Mouse (Mus musculus) left cerebral cortex, adult 2 months (tissue): ENCODE measurements around the gene Nid1. TPM values are rescaled to one million over a fixed set of nuclear protein-coding genes. Genes with fewer than 3 reads are reported as not detected.
A peak's percentile ranks its signal among the peaks of the same experiment; 100 is the strongest.

ENCODE experiments used
- DNase-seq, 2 experiments: peaks; one replicate each; pipeline ENCODE4 v3.0.0; 2021 to 2022; ENCODE audit warnings: low spot score in 2 of 2, mixed read lengths in 1 of 2; ENCODE audit errors: extremely low spot score in 1 of 2
- H3K27ac ChIP-seq: fragments of 200-600 bp; 2 replicates; pipeline ENCODE4 v1.8.1; 2022
- H3K4me3 ChIP-seq: fragments of 200-600 bp; 2 replicates; pipeline ENCODE4 v1.8.1; 2022
- CTCF ChIP-seq: fragments of 200-600 bp; IDR thresholded peaks from 2 replicates; pipeline ENCODE4 v1.8.1; 2022; ENCODE audit warnings: antibody characterized with exemption, mild to moderate bottlenecking, moderate library complexity
- intact Hi-C: fragments of 180-260 bp; cut with DNase I; formaldehyde crosslinking; loops from one replicate; pipeline ENCODE4 v1.15.1; 2025
- total RNA-seq, 2 experiments: library from RNA; stranded (reverse); gene quantifications; 2 replicates each; pipeline ENCODE4 v1.2.3; 2021

The Nid1 gene
- total RNA-seq, 2 experiments from 2014 or later = 4.7 to 6.3 TPM

DNA sequence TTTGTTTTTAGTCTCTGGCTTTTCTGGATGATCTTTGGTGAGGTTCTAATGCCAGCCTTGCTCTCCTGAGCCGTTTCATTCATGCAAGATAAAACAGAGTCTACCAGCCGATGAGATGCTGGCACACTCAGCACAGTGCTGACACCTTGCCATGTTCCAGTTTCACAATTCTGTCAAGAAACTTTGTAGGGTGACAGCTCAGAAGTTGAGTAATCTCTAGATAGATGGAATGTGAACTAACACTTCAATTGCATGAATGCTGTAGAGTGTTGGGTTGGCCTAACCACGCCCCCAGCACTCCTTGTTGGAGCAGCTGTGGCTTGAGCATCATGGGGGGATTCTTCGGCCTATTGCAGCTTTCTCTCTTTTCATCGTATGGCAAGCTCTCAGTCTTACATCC lies 69.2 kb downstream of the Nid1 start:
- intact Hi-C loops = no loop called here
- no peak overlapping the region for H3K4me3 ChIP-seq
- DNase-seq = no peak
- no peak overlapping the region for H3K27ac ChIP-seq
- TF ChIP-seq CTCF = no peak

GRCm38 (mm10) chr13:13514861-13515260 lies 77.5 kb downstream of the Nid1 start:
- no peak for TF ChIP-seq CTCF
- H3K27ac ChIP-seq = no peak overlapping the region
- DNase-seq = no peak
- H3K4me3 ChIP-seq = no peak overlapping the region
- intact Hi-C loops = loop anchor here (5.0 kb wide), 1 partner anchor 352 kb away; no protein-coding TSS in a partner anchor

- H3K4me3 ChIP-seq = peak overlapping the region; percentile 11; the same call in 1 of the 2 replicates
- intact Hi-C loops = loop anchor here (1.0 to 5.0 kb wide), 2 partner anchors 97 to 351 kb away; no protein-coding TSS in a partner anchor
- TF ChIP-seq CTCF = peak; percentile 100
These were observed 79.2 kb downstream of the Nid1 start for GRCm38 (mm10) chr13:13516376-13517225.

DNA sequence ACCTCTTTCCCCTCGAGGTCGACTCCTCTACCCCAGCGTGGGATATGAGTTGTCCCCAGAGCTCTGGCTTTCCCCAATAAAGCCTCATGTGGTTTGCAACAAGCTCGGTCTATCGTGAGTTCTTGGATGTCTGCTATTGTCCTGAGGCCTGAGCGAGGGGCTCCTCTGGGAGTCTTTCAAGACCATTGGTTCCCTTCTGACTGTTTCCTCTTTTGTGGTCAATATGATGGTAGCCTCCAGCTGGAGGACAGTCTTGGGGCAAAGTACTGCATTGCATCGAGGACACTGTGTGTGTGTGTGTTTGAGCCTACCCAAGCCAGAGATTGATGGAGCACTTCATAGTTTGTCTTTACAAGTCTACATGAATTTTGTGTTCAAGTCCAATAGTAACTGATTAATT lies 80.8 kb downstream of the Nid1 start:
- Histone ChIP-seq H3K4me3 (no peak overlapping the region), H3K27ac (no peak overlapping the region)
- no peak for DNase-seq
- no peak for TF ChIP-seq CTCF
- intact Hi-C loops = loop anchor here (5.0 kb wide), 1 partner anchor 349 kb away; no protein-coding TSS in a partner anchor

More at GRCm38 (mm10) chr13:13516376-13517225, 79.2 kb downstream of the Nid1 start:
- DNase-seq = peak; percentile 81 to 90
- H3K27ac ChIP-seq = no peak overlapping the region

DNA sequence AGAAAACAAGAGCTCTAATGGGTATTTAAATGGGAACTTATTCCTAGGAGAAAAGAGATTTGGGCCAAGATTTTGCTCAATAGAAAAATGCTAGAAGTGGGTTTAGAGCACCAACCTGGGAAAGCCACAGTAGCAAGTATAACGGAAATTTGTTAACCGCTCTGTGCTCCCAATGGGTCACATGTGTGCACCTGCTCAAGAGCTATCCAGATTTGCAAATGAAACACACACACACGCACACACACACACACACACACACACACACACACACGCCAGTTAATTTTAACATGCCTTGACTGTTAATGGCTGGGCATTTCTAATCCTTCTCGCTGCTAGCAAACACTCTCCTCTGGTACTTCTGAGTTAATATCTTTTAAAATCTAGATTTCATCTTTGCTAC lies 83.1 kb downstream of the Nid1 start:
- no peak for TF ChIP-seq CTCF
- no peak for DNase-seq
- Histone ChIP-seq H3K4me3 (no peak overlapping the region), H3K27ac (no peak overlapping the region)
- intact Hi-C loops = no loop called here

DNA sequence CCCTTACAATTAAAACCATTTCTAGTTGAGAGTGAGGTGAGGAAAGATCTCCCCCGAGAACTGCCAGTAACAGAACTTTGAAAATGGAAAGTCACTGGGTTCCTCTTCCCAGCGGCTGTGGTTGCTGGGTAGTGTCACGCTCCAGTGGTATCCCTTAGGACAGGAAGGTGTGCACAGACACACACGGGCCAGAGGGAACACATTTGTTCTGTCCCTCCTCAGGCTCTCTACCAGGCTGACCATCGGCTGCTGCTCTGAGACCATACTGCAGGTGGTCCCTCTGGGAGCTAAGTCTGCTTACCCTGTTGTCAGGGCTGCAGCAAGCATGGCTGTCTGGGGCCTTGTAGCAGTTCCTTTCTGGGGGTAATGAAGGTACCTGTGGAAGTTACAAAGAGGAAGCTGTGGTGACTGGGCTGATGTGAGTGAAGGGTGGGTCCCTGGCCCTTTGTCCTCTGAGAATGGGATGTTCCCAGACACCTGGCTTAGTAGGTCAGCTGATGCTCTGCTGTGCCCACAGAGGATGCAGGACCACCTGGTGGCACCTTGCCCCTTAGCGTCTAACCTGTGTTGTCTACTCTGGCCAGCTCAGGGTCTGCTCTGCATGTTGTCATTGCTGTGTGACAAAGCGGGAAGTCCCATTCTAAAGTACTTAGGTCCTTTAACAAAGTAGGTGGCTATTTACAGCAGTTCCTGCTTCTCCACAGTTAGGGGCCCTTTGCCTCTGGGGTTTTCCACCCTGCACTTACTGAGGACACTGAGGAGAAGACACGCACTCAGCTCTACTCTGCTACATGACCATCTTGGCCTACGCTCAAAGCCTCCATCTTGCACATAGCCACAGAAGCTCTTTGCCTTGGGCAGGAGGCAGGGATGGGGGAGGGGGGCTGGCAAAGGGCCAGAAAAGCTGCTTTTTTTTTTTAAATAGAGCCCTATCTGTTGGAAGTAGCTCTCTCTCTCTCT lies 86.6 kb downstream of the Nid1 start:
- intact Hi-C loops = no loop called here
- no peak for TF ChIP-seq CTCF
- no peak overlapping the region for H3K27ac ChIP-seq
- no peak for DNase-seq
- H3K4me3 ChIP-seq = no peak overlapping the region

GRCm38 (mm10) chr13:13525205-13525604 lies 87.9 kb downstream of the Nid1 start:
- Histone ChIP-seq H3K4me3 (no peak overlapping the region), H3K27ac (no peak overlapping the region)
- intact Hi-C loops = no loop called here
- no peak for DNase-seq
- no peak for TF ChIP-seq CTCF

DNA sequence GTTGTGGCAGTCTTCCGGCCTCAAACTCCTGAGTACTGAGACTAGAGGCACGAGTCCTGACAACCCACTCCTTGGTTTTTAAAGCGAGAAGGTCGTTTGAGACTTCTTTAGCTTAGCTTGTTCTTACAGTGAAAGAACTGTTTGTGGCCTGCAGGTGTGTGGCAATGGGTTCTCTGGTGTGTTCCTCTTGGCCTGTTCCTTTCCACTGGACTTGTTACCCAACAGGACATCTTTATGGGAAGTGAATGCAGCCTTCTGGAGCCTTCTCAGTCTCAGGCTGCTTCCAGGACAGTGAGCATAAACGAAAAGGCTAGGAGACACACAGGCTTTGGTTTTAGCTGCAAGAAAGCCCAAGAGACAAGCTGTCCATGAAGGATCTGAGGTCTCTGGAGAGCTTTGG lies 88.5 kb downstream of the Nid1 start:
- intact Hi-C loops = no loop called here
- no peak for TF ChIP-seq CTCF
- Histone ChIP-seq H3K27ac (no peak overlapping the region), H3K4me3 (no peak overlapping the region)
- no peak for DNase-seq

GRCm38 (mm10) chr13:13529115-13529542 lies 91.8 kb downstream of the Nid1 start:
- DNase-seq = no peak
- no peak for TF ChIP-seq CTCF
- H3K27ac ChIP-seq = no peak overlapping the region
- H3K4me3 ChIP-seq = no peak overlapping the region
- intact Hi-C loops = no loop called here

DNA sequence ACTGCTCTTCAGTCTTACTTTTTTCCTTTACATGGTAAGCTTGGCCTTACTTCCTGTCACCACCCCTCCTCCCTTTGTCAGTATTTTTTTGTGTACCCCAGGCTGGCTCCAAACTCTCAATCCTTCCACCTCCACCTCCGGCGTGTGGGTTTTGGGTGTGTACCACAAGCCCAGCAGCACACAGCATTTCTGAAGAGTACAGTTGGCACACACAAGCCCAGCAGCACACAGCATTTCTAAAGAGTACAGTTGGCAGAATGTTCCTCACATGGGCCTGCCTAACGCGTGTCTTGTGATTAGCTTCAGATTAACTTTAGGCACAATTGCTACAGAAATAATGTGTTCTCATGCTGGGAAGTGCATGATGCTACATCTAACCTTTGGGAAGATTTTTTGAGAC lies 93.6 kb downstream of the Nid1 start:
- intact Hi-C loops = no loop called here
- no peak for TF ChIP-seq CTCF
- no peak for DNase-seq
- Histone ChIP-seq H3K27ac (no peak overlapping the region), H3K4me3 (no peak overlapping the region)

DNA sequence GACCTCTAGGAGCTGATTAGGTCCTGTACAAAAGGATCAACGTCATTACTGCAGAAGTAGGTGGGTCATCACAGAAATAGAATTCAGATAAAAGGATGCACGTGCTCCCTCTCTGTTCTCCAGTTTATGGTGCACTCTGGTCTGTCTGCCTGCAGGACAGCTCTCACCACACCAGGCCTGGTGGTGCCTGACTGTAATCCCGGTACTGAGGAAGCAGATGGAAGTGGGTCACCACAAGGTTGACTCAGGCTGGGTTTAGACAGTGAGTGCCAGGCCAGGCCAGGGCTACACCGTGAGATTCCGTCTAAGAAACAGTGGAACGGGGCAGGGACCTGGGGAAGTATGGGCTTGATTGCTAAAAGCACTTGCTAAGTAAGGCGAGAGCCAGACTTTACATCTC lies 94.6 kb downstream of the Nid1 start:
- TF ChIP-seq CTCF = no peak
- no peak overlapping the region for H3K27ac ChIP-seq
- no peak for DNase-seq
- H3K4me3 ChIP-seq = no peak overlapping the region
- intact Hi-C loops = no loop called here

DNA sequence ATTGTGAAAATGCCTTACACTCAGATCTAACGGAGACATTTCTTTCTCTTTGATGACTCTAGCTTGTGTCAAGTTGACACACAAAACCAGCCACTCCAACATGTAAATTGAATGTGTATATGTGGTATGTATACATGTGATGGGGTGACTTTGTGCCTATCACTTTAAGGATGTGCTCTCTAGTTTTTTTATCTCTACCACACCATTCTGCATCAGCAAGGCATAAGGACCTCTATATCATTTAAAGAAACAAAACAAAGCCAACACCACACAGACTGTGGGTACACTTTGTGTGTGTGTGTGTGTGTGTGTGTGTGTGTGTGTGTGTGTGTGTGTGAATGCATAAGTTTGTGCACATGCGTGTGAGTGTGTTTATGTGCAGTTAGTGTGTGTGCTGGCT lies 99.2 kb downstream of the Nid1 start:
- Histone ChIP-seq H3K27ac (no peak overlapping the region), H3K4me3 (no peak overlapping the region)
- DNase-seq = no peak
- no peak for TF ChIP-seq CTCF
- intact Hi-C loops = no loop called here
